Mouse (Mus musculus): ENCODE measurements around the gene Cd200. TPM values are rescaled to one million over a fixed set of nuclear protein-coding genes. Genes with fewer than 3 reads are reported as not detected.
"Not testable (repeated sequence)": the region's sequence is repeated elsewhere in the genome, so short reads cannot be mapped to it uniquely, and the experiment has no call there.

The Cd200 gene
- polyA plus RNA-seq, 1 experiment, result not detected

- Histone ChIP-seq H3K9ac (ENCODE audit: low read depth, poor library complexity, severe bottlenecking) (no peak overlapping the region), H3K4me1 (ENCODE audit: control insufficient read depth, insufficient read depth, low read length) (no peaks in the 10 kb centered on the region), H3K27me3 (ENCODE audit: control insufficient read depth, insufficient read depth, low read length, poor library complexity, severe bottlenecking) (no peaks in the 10 kb centered on the region), H3K9me3 (replicated peaks; ENCODE audit: control insufficient read depth, insufficient read depth, low read length, poor library complexity, severe bottlenecking) (no peaks in the 10 kb centered on the region), H3K4me3 (ENCODE audit: low read depth, low read length) (no peak overlapping the region), H3K27ac (ENCODE audit: insufficient read depth, low read length) (no peak overlapping the region), H3K36me3 (ENCODE audit: control insufficient read depth, insufficient read depth, low read length, poor library complexity, severe bottlenecking) (no peaks in the 10 kb centered on the region)
- TF ChIP-seq CTCF (IDR thresholded peaks at IDR 0.05; ENCODE audit: low read depth, low read length) (no peak), POLR2A (IDR thresholded peaks at IDR 0.05; ENCODE audit: insufficient read depth, low read length) (no peak)
Measured at GRCm38 (mm10) chr16:45364627-45365026, 44.2 kb downstream of the Cd200 start.

- Histone ChIP-seq H3K27ac (ENCODE audit: insufficient read depth, low read length) (no peak overlapping the region), H3K4me1 (ENCODE audit: control insufficient read depth, insufficient read depth, low read length) (no peaks in the 10 kb centered on the region), H3K9me3 (replicated peaks; ENCODE audit: control insufficient read depth, insufficient read depth, low read length, poor library complexity, severe bottlenecking) (no peaks in the 10 kb centered on the region), H3K36me3 (ENCODE audit: control insufficient read depth, insufficient read depth, low read length, poor library complexity, severe bottlenecking) (no peaks in the 10 kb centered on the region), H3K4me3 (ENCODE audit: low read depth, low read length) (no peak overlapping the region), H3K27me3 (ENCODE audit: control insufficient read depth, insufficient read depth, low read length, poor library complexity, severe bottlenecking) (no peaks in the 10 kb centered on the region), H3K9ac (ENCODE audit: low read depth, poor library complexity, severe bottlenecking) (no peak overlapping the region)
- TF ChIP-seq EP300 (IDR thresholded peaks at IDR 0.05; ENCODE audit: insufficient read depth, low read depth, low read length) (no peak), POLR2A (IDR thresholded peaks at IDR 0.05; ENCODE audit: insufficient read depth, low read length) (no peak), CTCF (IDR thresholded peaks at IDR 0.05; ENCODE audit: low read depth, low read length) (no peak)
Measured at GRCm38 (mm10) chr16:45363480-45364045, 45.3 kb downstream of the Cd200 start.

GRCm38 (mm10) chr16:45361450-45361849, 47.4 kb downstream of the Cd200 start:
- Histone ChIP-seq H3K36me3 (ENCODE audit: control insufficient read depth, insufficient read depth, low read length, poor library complexity, severe bottlenecking) (no peaks in the 10 kb centered on the region), H3K9me3 (replicated peaks; ENCODE audit: control insufficient read depth, insufficient read depth, low read length, poor library complexity, severe bottlenecking) (no peaks in the 10 kb centered on the region), H3K9ac (ENCODE audit: low read depth, poor library complexity, severe bottlenecking) (no peak overlapping the region), H3K27ac (ENCODE audit: insufficient read depth, low read length) (no peak overlapping the region), H3K4me3 (ENCODE audit: low read depth, low read length) (no peak overlapping the region), H3K4me1 (ENCODE audit: control insufficient read depth, insufficient read depth, low read length) (no peaks in the 10 kb centered on the region), H3K27me3 (ENCODE audit: control insufficient read depth, insufficient read depth, low read length, poor library complexity, severe bottlenecking) (no peaks in the 10 kb centered on the region)
- no peak for TF ChIP-seq POLR2A (IDR thresholded peaks at IDR 0.05; ENCODE audit: insufficient read depth, low read length)
- TF ChIP-seq EP300 (IDR thresholded peaks at IDR 0.05; ENCODE audit: insufficient read depth, low read depth, low read length), result no peak
- no peak for TF ChIP-seq CTCF (IDR thresholded peaks at IDR 0.05; ENCODE audit: low read depth, low read length)

GRCm38 (mm10) chr16:45358441-45358840, 50.4 kb downstream of the Cd200 start:
- not testable (repeated sequence) for H3K4me1 ChIP-seq (ENCODE audit: control insufficient read depth, insufficient read depth, low read length); H3K9me3 ChIP-seq (replicated peaks; ENCODE audit: control insufficient read depth, insufficient read depth, low read length, poor library complexity, severe bottlenecking); H3K27me3 ChIP-seq (ENCODE audit: control insufficient read depth, insufficient read depth, low read length, poor library complexity, severe bottlenecking); H3K4me3 ChIP-seq (ENCODE audit: low read depth, low read length); H3K27ac ChIP-seq (ENCODE audit: insufficient read depth, low read length); H3K36me3 ChIP-seq (ENCODE audit: control insufficient read depth, insufficient read depth, low read length, poor library complexity, severe bottlenecking); H3K9ac ChIP-seq (ENCODE audit: low read depth, poor library complexity, severe bottlenecking)

- Histone ChIP-seq H3K27ac (ENCODE audit: insufficient read depth, low read length) (no peak overlapping the region), H3K27me3 (ENCODE audit: control insufficient read depth, insufficient read depth, low read length, poor library complexity, severe bottlenecking) (no peaks in the 10 kb centered on the region), H3K36me3 (ENCODE audit: control insufficient read depth, insufficient read depth, low read length, poor library complexity, severe bottlenecking) (no peaks in the 10 kb centered on the region), H3K4me1 (ENCODE audit: control insufficient read depth, insufficient read depth, low read length) (no peaks in the 10 kb centered on the region), H3K9me3 (replicated peaks; ENCODE audit: control insufficient read depth, insufficient read depth, low read length, poor library complexity, severe bottlenecking) (no peaks in the 10 kb centered on the region), H3K4me3 (ENCODE audit: low read depth, low read length) (no peak overlapping the region), H3K9ac (ENCODE audit: low read depth, poor library complexity, severe bottlenecking) (no peak overlapping the region)
- TF ChIP-seq CTCF (IDR thresholded peaks at IDR 0.05; ENCODE audit: low read depth, low read length), result no peak
Measured at GRCm38 (mm10) chr16:45357134-45357533, 51.7 kb downstream of the Cd200 start.

- peaks cover 22% of the 10 kb centered on the region for H3K9me3 ChIP-seq (replicated peaks; ENCODE audit: control insufficient read depth, insufficient read depth, low read length, poor library complexity, severe bottlenecking)
- TF ChIP-seq EP300 (IDR thresholded peaks at IDR 0.05; ENCODE audit: insufficient read depth, low read depth, low read length), result no peak
- TF ChIP-seq CTCF (IDR thresholded peaks at IDR 0.05; ENCODE audit: low read depth, low read length), result no peak
- no peak for TF ChIP-seq POLR2A (IDR thresholded peaks at IDR 0.05; ENCODE audit: insufficient read depth, low read length)
Measured at GRCm38 (mm10) chr16:45352875-45353274, 56.0 kb downstream of the Cd200 start.

More at GRCm38 (mm10) chr16:45352875-45353274, 56.0 kb downstream of the Cd200 start:
- Histone ChIP-seq H3K4me3 (ENCODE audit: low read depth, low read length) (no peak overlapping the region), H3K27me3 (ENCODE audit: control insufficient read depth, insufficient read depth, low read length, poor library complexity, severe bottlenecking) (no peaks in the 10 kb centered on the region), H3K36me3 (ENCODE audit: control insufficient read depth, insufficient read depth, low read length, poor library complexity, severe bottlenecking) (no peaks in the 10 kb centered on the region), H3K9ac (ENCODE audit: low read depth, poor library complexity, severe bottlenecking) (no peak overlapping the region), H3K27ac (ENCODE audit: insufficient read depth, low read length) (no peak overlapping the region), H3K4me1 (ENCODE audit: control insufficient read depth, insufficient read depth, low read length) (no peaks in the 10 kb centered on the region)
